Mouse (Mus musculus) MEL (cell line): ENCODE data around the gene Miga1.
A peak's percentile ranks its signal among the peaks of the same experiment; 100 is the strongest.

ENCODE experiments used
- CTCF ChIP-seq, 3 experiments: IDR thresholded peaks in 2 of 3; conservative IDR thresholded peaks in 1 of 3; 2 replicates each; pipeline ENCODE4 v1.5.1; 2011 to 2012; ENCODE audit warnings: low read length in 3 of 3, low read depth in 2 of 3, mild to moderate bottlenecking in 2 of 3, improper control_type of control experiment in 1 of 3, inconsistent platforms in 1 of 3, mixed read lengths in 1 of 3, moderate library complexity in 1 of 3; ENCODE audit not compliant: control insufficient read depth in 1 of 3, insufficient read depth in 1 of 3, poor library complexity in 1 of 3, severe bottlenecking in 1 of 3
- E2F4 ChIP-seq: IDR thresholded peaks from 2 replicates; pipeline ENCODE4 v1.6.1; 2011; ENCODE audit warnings: low read depth, low read length, improper control_type of control experiment, borderline replicate concordance
- MAZ ChIP-seq: IDR thresholded peaks from 2 replicates; pipeline ENCODE4 v1.6.1; 2012; ENCODE audit warnings: low read depth, mild to moderate bottlenecking, inconsistent platforms, low read length, improper control_type of control experiment
- SIN3A ChIP-seq: IDR thresholded peaks from 2 replicates; pipeline ENCODE4 v1.6.1; 2012; ENCODE audit warnings: low read length, improper control_type of control experiment, inconsistent platforms
- ZNF384 ChIP-seq: IDR thresholded peaks from 2 replicates; pipeline ENCODE4 v1.6.1; 2012; ENCODE audit warnings: low read depth, mild to moderate bottlenecking, inconsistent platforms, low read length, improper control_type of control experiment

DNA sequence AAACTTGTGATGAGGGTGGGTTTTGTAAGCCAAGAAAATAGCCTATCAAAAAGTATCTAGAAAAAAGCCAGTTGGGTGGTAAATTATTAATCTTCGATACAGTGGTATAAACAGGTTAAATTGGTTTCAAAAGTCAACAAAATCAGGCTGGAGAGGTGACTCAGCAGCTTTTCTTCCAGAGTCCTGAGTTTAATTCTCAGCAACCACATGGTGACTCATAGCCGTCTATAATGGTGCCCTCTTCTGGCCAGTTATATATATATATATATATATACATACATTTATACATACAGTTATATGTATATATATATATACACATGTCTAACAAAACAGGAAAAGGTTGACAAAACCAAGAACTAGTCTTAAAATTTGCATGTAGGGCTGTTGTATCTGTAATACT is 101.4 kb downstream of the Miga1 start:
- TF ChIP-seq E2F4 (no peak), SIN3A (no peak), ZNF384 (no peak), CTCF (IDR thresholded peaks at IDR 0.05 in 2 of 3, conservative IDR thresholded peaks at IDR 0.05 in 1 of 3; ENCODE audit: control insufficient read depth in 1 of 3, insufficient read depth in 1 of 3, low read depth in 2 of 3, low read length in 3 of 3, poor library complexity in 1 of 3, severe bottlenecking in 1 of 3) (peak in 1 of 3 experiments; percentile 10; a peak in 1 of 6 replicates), MAZ (no peak)
